Mouse (Mus musculus): ENCODE data around the gene Mastl.
A peak's percentile ranks its signal among the peaks of the same experiment; 100 is the strongest.

The Mastl gene

GRCm38 (mm10) chr2:23155777-23156607, at the start of gene Mastl, which contains the start of gene Yme1l1:
Gene Mastl (minus strand): TSS chr2:23156024.
Gene Yme1l1 (plus strand): TSS chr2:23156369.
- DNase-seq (ENCODE audit: low spot score): peak; percentile 93

GRCm38 (mm10) chr2:23202900-23203670, 47.3 kb upstream of the Mastl start:
- DNase-seq (ENCODE audit: low spot score): no peak

- DNase-seq (ENCODE audit: low spot score): no peak
Measured at GRCm38 (mm10) chr2:23201034-23201433, 45.2 kb upstream of the Mastl start.

GRCm38 (mm10) chr2:23194366-23194765, 38.5 kb upstream of the Mastl start:
- no peak for DNase-seq (ENCODE audit: low spot score)

GRCm38 (mm10) chr2:23172305-23172704, 16.5 kb upstream of the Mastl start:
- no peak for DNase-seq (ENCODE audit: low spot score)

- no peak for DNase-seq (ENCODE audit: low spot score)
Measured at GRCm38 (mm10) chr2:23156608-23157081, 821 bp upstream of the Mastl start.

- peak; percentile 15 for DNase-seq (ENCODE audit: low spot score)
Measured at GRCm38 (mm10) chr2:23155199-23155621, 614 bp downstream of the Mastl start.

GRCm38 (mm10) chr2:23119573-23119972, 36.3 kb downstream of the Mastl start:
- no peak for DNase-seq (ENCODE audit: low spot score)

- no peak for DNase-seq (ENCODE audit: low spot score)
Measured at GRCm38 (mm10) chr2:23102266-23102665, 53.6 kb downstream of the Mastl start.

GRCm38 (mm10) chr2:23097028-23097427, 58.8 kb downstream of the Mastl start:
- DNase-seq (ENCODE audit: low spot score): no peak

GRCm38 (mm10) chr2:23092216-23092615, 63.6 kb downstream of the Mastl start:
- peak; percentile 14 for DNase-seq (ENCODE audit: low spot score)

GRCm38 (mm10) chr2:23084540-23084939, 71.3 kb downstream of the Mastl start:
- DNase-seq (ENCODE audit: low spot score): no peak

- no peak for DNase-seq (ENCODE audit: low spot score)
Measured at GRCm38 (mm10) chr2:23078588-23078987, 77.2 kb downstream of the Mastl start.

GRCm38 (mm10) chr2:23077693-23078092, 78.1 kb downstream of the Mastl start:
- DNase-seq (ENCODE audit: low spot score): no peak

- no peak for DNase-seq (ENCODE audit: low spot score)
Measured at GRCm38 (mm10) chr2:23076783-23077182, 79.0 kb downstream of the Mastl start.

- no peak for DNase-seq (ENCODE audit: low spot score)
Measured at GRCm38 (mm10) chr2:23075846-23076245, 80.0 kb downstream of the Mastl start.

- no peak for DNase-seq (ENCODE audit: low spot score)
Measured at GRCm38 (mm10) chr2:23071406-23071805, 84.4 kb downstream of the Mastl start.

- no peak for DNase-seq (ENCODE audit: low spot score)
Measured at GRCm38 (mm10) chr2:23070491-23070890, 85.3 kb downstream of the Mastl start.

- DNase-seq (ENCODE audit: low spot score): peak; percentile 93
Measured at GRCm38 (mm10) chr2:23068894-23069744, 86.7 kb downstream of the Mastl start.

GRCm38 (mm10) chr2:23068370-23068737, 87.5 kb downstream of the Mastl start:
- no peak for DNase-seq (ENCODE audit: low spot score)

- DNase-seq (ENCODE audit: low spot score): peak; percentile 83
Measured at GRCm38 (mm10) chr2:23067552-23068369, 88.1 kb downstream of the Mastl start, which contains the start of gene Acbd5. Gene Acbd5 (plus strand): TSS chr2:23068167.
